Mouse (Mus musculus): ENCODE data around the gene Atxn1. TPM values are rescaled to one million over a fixed set of nuclear protein-coding genes. Genes with fewer than 3 reads are reported as not detected.

Atxn1 gene
- polyA plus RNA-seq, 1 experiment, result 3.2 TPM

DNA sequence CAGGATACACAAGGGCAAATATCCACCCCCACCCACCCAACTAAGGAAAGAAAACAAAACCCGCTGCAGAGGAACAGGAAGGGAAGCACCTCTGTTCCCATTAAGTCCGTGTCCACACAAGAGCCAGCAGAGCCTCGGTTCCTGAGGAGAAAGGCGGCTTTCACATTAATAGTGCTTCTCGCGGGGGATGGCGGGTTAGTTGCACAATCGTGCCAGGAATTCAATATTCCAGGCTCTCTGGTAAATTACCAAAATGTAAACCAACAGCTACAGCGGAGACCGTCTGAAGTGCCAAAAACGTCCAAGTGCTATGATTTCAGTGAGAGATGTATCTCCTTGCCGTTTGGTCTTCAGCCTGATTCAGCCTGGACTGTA is 46.8 kb downstream of the Atxn1 start:
- Histone ChIP-seq H3K36me3 (replicated peaks; ENCODE audit: low read length) (peaks cover 40% of the 10 kb centered on the region), H3K4me3 (replicated peaks) (no peak overlapping the region), H3K9me3 (no peaks in the 10 kb centered on the region), H3K27me3 (replicated peaks) (no peaks in the 10 kb centered on the region), H3K4me1 (peaks cover 60% of the 10 kb centered on the region)
- TF ChIP-seq GATA1 (IDR thresholded peaks at IDR 0.05; ENCODE audit: borderline replicate concordance, low read length) (no peak), FLI1 (IDR thresholded peaks at IDR 0.05; ENCODE audit: low read length) (no peak)

- Histone ChIP-seq H3K9me3 (no peaks in the 10 kb centered on the region), H3K27me3 (replicated peaks) (no peaks in the 10 kb centered on the region), H3K4me1 (peaks cover 58% of the 10 kb centered on the region), H3K36me3 (replicated peaks; ENCODE audit: low read length) (peaks cover 44% of the 10 kb centered on the region), H3K4me3 (replicated peaks) (no peak overlapping the region)
- TF ChIP-seq FLI1 (IDR thresholded peaks at IDR 0.05; ENCODE audit: low read length), result no peak
- no peak for TF ChIP-seq GATA1 (IDR thresholded peaks at IDR 0.05; ENCODE audit: borderline replicate concordance, low read length)
Observed at GRCm38 (mm10) chr13:45917058-45918005, 47.5 kb downstream of the Atxn1 start.

- Histone ChIP-seq H3K36me3 (replicated peaks; ENCODE audit: low read length) (peaks cover 46% of the 10 kb centered on the region), H3K4me1 (peaks cover 69% of the 10 kb centered on the region), H3K4me3 (replicated peaks) (no peak overlapping the region), H3K9me3 (no peaks in the 10 kb centered on the region), H3K27me3 (replicated peaks) (no peaks in the 10 kb centered on the region)
- no peak for TF ChIP-seq FLI1 (IDR thresholded peaks at IDR 0.05; ENCODE audit: low read length)
- TF ChIP-seq GATA1 (IDR thresholded peaks at IDR 0.05; ENCODE audit: borderline replicate concordance, low read length), result no peak
Observed at GRCm38 (mm10) chr13:45915921-45916320, 48.9 kb downstream of the Atxn1 start.

DNA sequence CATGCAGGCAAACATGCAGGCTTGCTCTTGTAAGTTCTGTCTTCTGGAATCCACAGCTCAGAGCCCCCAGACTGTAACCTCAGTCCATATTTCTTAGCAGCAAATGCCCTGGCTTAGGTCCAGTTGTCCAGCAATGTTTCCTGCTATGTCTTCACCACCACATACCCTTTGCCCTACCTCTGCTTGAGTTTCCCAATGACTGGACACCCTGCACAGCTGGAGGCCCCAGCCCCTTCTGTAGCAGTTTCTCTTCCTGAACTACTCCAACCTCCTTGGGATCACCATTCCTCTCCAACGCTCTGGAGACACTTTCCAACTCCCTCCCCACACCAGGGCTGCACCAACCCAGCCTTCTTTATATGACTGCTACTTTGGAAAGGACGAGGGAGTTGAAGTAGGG is 49.8 kb downstream of the Atxn1 start:
- Histone ChIP-seq H3K27me3 (replicated peaks) (no peaks in the 10 kb centered on the region), H3K9me3 (no peaks in the 10 kb centered on the region), H3K4me1 (peaks cover 69% of the 10 kb centered on the region), H3K36me3 (replicated peaks; ENCODE audit: low read length) (peaks cover 50% of the 10 kb centered on the region), H3K4me3 (replicated peaks) (no peak overlapping the region)
- TF ChIP-seq GATA1 (IDR thresholded peaks at IDR 0.05; ENCODE audit: borderline replicate concordance, low read length) (no peak), FLI1 (IDR thresholded peaks at IDR 0.05; ENCODE audit: low read length) (no peak)

GRCm38 (mm10) chr13:45914117-45914516 is 50.7 kb downstream of the Atxn1 start:
- Histone ChIP-seq H3K4me3 (replicated peaks) (no peak overlapping the region), H3K27me3 (replicated peaks) (no peaks in the 10 kb centered on the region), H3K9me3 (no peaks in the 10 kb centered on the region), H3K36me3 (replicated peaks; ENCODE audit: low read length) (peaks cover 55% of the 10 kb centered on the region), H3K4me1 (peaks cover 64% of the 10 kb centered on the region)
- TF ChIP-seq GATA1 (IDR thresholded peaks at IDR 0.05; ENCODE audit: borderline replicate concordance, low read length), result no peak
- no peak for TF ChIP-seq FLI1 (IDR thresholded peaks at IDR 0.05; ENCODE audit: low read length)

- peak overlapping the region; percentile 72 for H3K4me3 ChIP-seq (replicated peaks)
- no peak for TF ChIP-seq FLI1 (IDR thresholded peaks at IDR 0.05; ENCODE audit: low read length)
Observed at GRCm38 (mm10) chr13:45911848-45912247, 53.0 kb downstream of the Atxn1 start.

GRCm38 (mm10) chr13:45911069-45911468 is 53.7 kb downstream of the Atxn1 start:
- Histone ChIP-seq H3K36me3 (replicated peaks; ENCODE audit: low read length) (peaks cover 43% of the 10 kb centered on the region), H3K27me3 (replicated peaks) (no peaks in the 10 kb centered on the region), H3K4me1 (peaks cover 72% of the 10 kb centered on the region), H3K4me3 (replicated peaks) (peak overlapping the region; percentile 70), H3K9me3 (no peaks in the 10 kb centered on the region)
- no peak for TF ChIP-seq FLI1 (IDR thresholded peaks at IDR 0.05; ENCODE audit: low read length)

More at GRCm38 (mm10) chr13:45911848-45912247, 53.0 kb downstream of the Atxn1 start:
- H3K9me3 ChIP-seq, result no peaks in the 10 kb centered on the region
- H3K36me3 ChIP-seq (replicated peaks; ENCODE audit: low read length), result peaks cover 42% of the 10 kb centered on the region
- H3K4me1 ChIP-seq, result peaks cover 72% of the 10 kb centered on the region
- no peaks in the 10 kb centered on the region for H3K27me3 ChIP-seq (replicated peaks)

- H3K36me3 ChIP-seq (replicated peaks; ENCODE audit: low read length), result peaks cover 47% of the 10 kb centered on the region
- H3K4me1 ChIP-seq, result peaks cover 72% of the 10 kb centered on the region
- no peak overlapping the region for H3K4me3 ChIP-seq (replicated peaks)
- no peaks in the 10 kb centered on the region for H3K27me3 ChIP-seq (replicated peaks)
- TF ChIP-seq FLI1 (IDR thresholded peaks at IDR 0.05; ENCODE audit: low read length), result no peak
- no peaks in the 10 kb centered on the region for H3K9me3 ChIP-seq
Observed at GRCm38 (mm10) chr13:45910348-45910747, 54.5 kb downstream of the Atxn1 start.

DNA sequence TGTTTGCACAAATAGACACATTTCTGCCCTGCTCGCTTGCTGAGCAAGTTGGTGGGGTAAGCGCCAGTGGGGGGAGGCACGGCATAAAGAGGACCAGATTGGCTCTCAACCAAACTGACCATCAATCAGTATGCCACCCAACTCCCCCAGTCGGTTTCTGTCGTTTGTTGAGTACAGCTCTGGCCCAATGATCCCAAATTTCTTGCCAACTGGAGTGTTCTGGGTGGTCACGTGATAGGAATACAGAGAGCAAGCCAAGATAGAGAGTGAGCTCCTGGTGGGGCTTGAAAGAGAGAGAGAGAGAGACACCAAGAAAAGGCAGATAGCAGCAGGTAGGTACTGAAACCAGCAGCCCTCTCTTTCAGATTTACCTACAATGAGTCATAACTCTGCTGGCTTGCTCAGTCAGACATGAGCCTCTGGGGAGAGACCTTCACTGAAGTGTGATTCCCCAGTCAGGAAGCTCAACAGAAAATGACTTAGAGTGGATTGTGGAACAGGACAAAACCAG is 57.6 kb downstream of the Atxn1 start:
- no peak overlapping the region for H3K4me3 ChIP-seq (replicated peaks)
- no peak for TF ChIP-seq FLI1 (IDR thresholded peaks at IDR 0.05; ENCODE audit: low read length)
- TF ChIP-seq GATA1 (IDR thresholded peaks at IDR 0.05; ENCODE audit: borderline replicate concordance, low read length), result no peak
- H3K36me3 ChIP-seq (replicated peaks; ENCODE audit: low read length), result peaks cover 41% of the 10 kb centered on the region
- no peaks in the 10 kb centered on the region for H3K27me3 ChIP-seq (replicated peaks)
- no peaks in the 10 kb centered on the region for H3K9me3 ChIP-seq
- H3K4me1 ChIP-seq, result peaks cover 85% of the 10 kb centered on the region

GRCm38 (mm10) chr13:45906438-45907166 is 58.2 kb downstream of the Atxn1 start:
- Histone ChIP-seq H3K4me3 (replicated peaks) (peak overlapping the region; percentile 84), H3K36me3 (replicated peaks; ENCODE audit: low read length) (peaks cover 46% of the 10 kb centered on the region), H3K9me3 (no peaks in the 10 kb centered on the region), H3K27me3 (replicated peaks) (no peaks in the 10 kb centered on the region), H3K4me1 (peaks cover 78% of the 10 kb centered on the region)
- no peak for TF ChIP-seq FLI1 (IDR thresholded peaks at IDR 0.05; ENCODE audit: low read length)
- no peak for TF ChIP-seq GATA1 (IDR thresholded peaks at IDR 0.05; ENCODE audit: borderline replicate concordance, low read length)
